ENCODE assay signal across 18 mouse cellular contexts in the genomic region with DNA sequence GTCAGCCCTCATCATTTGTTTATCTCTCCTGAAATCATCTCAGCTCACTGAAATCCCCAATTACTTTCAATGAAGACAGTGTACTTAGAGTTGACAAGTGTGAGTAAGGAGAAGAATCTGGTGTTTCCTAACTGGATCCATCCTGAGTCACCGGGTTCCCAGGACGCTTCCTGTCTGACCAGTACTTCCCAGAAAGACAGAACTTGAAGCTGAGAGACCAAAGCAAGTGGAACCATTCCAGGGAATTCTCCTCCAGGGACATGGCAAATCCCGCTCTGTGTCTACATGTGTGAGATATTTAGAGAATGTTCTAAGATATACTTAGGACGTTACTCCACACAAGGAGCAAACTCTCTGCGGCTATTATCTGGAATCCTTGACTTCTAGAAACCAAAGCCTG.
DNase-seq lines count a peak whose midpoint lies in the region; ATAC-seq and TF ChIP-seq lines count a peak whose summit lies in the region.
"Had no signal": no experiment of that assay in that cellular context is flagged by ENCODE, and none has a peak within 500 bp of the region (broad histone marks: within the 10 kb centered on the region; RNA-seq: fewer than 3 reads in every experiment).

No protein-coding gene starts in this region.

- 35% methylated on average over 5 of the region's 5 CpGs for WGBS in lung, postnatal 0 days
- 94% methylated on average over 5 of the region's 5 CpGs for WGBS in forebrain, postnatal 0 days

- no peak overlapping the region for H3K9ac ChIP-seq in lung, postnatal 0 days (replicated peaks; ENCODE audit: low read depth)
- no peak overlapping the region for H3K9ac ChIP-seq in forebrain, postnatal 0 days
- H3K9ac ChIP-seq: limb, embryonic 12.5 days; liver, embryonic 15.5 days; neural tube, embryonic 12.5 days had no signal

- TF ChIP-seq CTCF in gastrocnemius, adult 2 months (IDR thresholded peaks at IDR 0.05) = no peak
- no peak for TF ChIP-seq CTCF in lung, postnatal 0 days (IDR thresholded peaks at IDR 0.05)
- no peak for TF ChIP-seq CTCF in forebrain, postnatal 0 days (IDR thresholded peaks at IDR 0.05; ENCODE audit: low read depth)

- peak; percentile 88 for TF ChIP-seq EP300 in lung, postnatal 0 days (IDR thresholded peaks at IDR 0.05)

- peak; percentile 39 for DNase-seq in gastrocnemius, adult 2 months
- no peak for DNase-seq in gastrocnemius, postnatal 25 days
- peak; percentile 23 for DNase-seq in urinary bladder, postnatal 14 days (ENCODE audit: low spot score)
- no peak for DNase-seq in urinary bladder, postnatal 36 days (ENCODE audit: low spot score in 2 of 2)
- DNase-seq in lung, postnatal 0 days (ENCODE audit: low spot score) = peak; percentile 94
- DNase-seq in right cerebral cortex, postnatal 36 days (ENCODE audit: low spot score in 2 of 2) = no peak
- no peak for DNase-seq in adrenal gland, adult 8-10 months
- DNase-seq in forebrain, postnatal 0 days = no peak
- DNase-seq: cerebellum, adult 8-10 months; kidney, adult 18-20 months; kidney, postnatal 14 days; layer of hippocampus, adult 9-11 months; right cerebral cortex, postnatal 14 days; thymus, postnatal 4 days had no signal

- intact Hi-C loops in gastrocnemius, adult 2 months (cut with DNase I) = no loop called here

- no peak overlapping the region for H3K4me3 ChIP-seq in gastrocnemius, adult 2 months
- H3K4me3 ChIP-seq in lung, postnatal 0 days (ENCODE audit: low read depth, low read length) = no peak overlapping the region
- H3K4me3 ChIP-seq in forebrain, postnatal 0 days (ENCODE audit: low read depth, low read length) = no peak overlapping the region
- H3K4me3 ChIP-seq: limb, embryonic 12.5 days; liver, embryonic 15.5 days; neural tube, embryonic 12.5 days had no signal

- no peaks in the 10 kb centered on the region for H3K27me3 ChIP-seq in lung, postnatal 0 days (replicated peaks; ENCODE audit: insufficient read depth, low read length)
- H3K27me3 ChIP-seq in forebrain, postnatal 0 days (ENCODE audit: insufficient read depth, low read length) = no peaks in the 10 kb centered on the region
- H3K27me3 ChIP-seq: limb, embryonic 12.5 days; liver, embryonic 15.5 days; neural tube, embryonic 12.5 days had no signal

- no peaks in the 10 kb centered on the region for H3K9me3 ChIP-seq in lung, postnatal 0 days (ENCODE audit: low read length)
- H3K9me3 ChIP-seq in forebrain, postnatal 0 days (ENCODE audit: low read length) = no peaks in the 10 kb centered on the region
- H3K9me3 ChIP-seq: limb, embryonic 12.5 days; liver, embryonic 15.5 days; neural tube, embryonic 12.5 days had no signal

- H3K27ac ChIP-seq in gastrocnemius, adult 2 months = 0 out of 2 replicates have a peak overlapping the region, but pooled peaks have one; percentile 7
- peak overlapping the region; percentile 75 for H3K27ac ChIP-seq in lung, postnatal 0 days (ENCODE audit: low read length)
- no peak overlapping the region for H3K27ac ChIP-seq in forebrain, postnatal 0 days (ENCODE audit: low read depth, low read length)
- H3K27ac ChIP-seq: hindbrain, postnatal 0 days; limb, embryonic 12.5 days; liver, embryonic 15.5 days; neural tube, embryonic 12.5 days had no signal

- no peaks in the 10 kb centered on the region for H3K36me3 ChIP-seq in lung, postnatal 0 days (ENCODE audit: insufficient read depth, low read length)
- peaks cover 27% of the 10 kb centered on the region; the same call in 1 of the 2 replicates for H3K36me3 ChIP-seq in forebrain, postnatal 0 days (ENCODE audit: insufficient read depth)
- H3K36me3 ChIP-seq: liver, embryonic 15.5 days had no signal

- no peak overlapping the region for H3K4me2 ChIP-seq in lung, postnatal 0 days (replicated peaks; ENCODE audit: low read depth, low read length)
- H3K4me2 ChIP-seq in forebrain, postnatal 0 days (ENCODE audit: low read depth) = no peak overlapping the region
- H3K4me2 ChIP-seq: limb, embryonic 12.5 days; liver, embryonic 15.5 days; neural tube, embryonic 12.5 days had no signal

- peak; percentile 92 for ATAC-seq in lung, postnatal 0 days
- ATAC-seq in forebrain, postnatal 0 days = no peak
- ATAC-seq: hindbrain, postnatal 0 days had no signal

- H3K4me1 ChIP-seq in lung, postnatal 0 days (ENCODE audit: insufficient read depth, low read depth, low read length) = no peaks in the 10 kb centered on the region
- no peaks in the 10 kb centered on the region for H3K4me1 ChIP-seq in forebrain, postnatal 0 days (ENCODE audit: insufficient read depth)
- H3K4me1 ChIP-seq: limb, embryonic 12.5 days; liver, embryonic 15.5 days; neural tube, embryonic 12.5 days had no signal

Comparison
In these comparisons a context has a peak if more than half of its experiments do, and no peak if none do; other contexts are left out.
1. DNase-seq: peak in gastrocnemius, adult 2 months (single experiment), urinary bladder, postnatal 14 days (single experiment) and lung, postnatal 0 days (single experiment); none in gastrocnemius, postnatal 25 days (single experiment), urinary bladder, postnatal 36 days (0 of 2), right cerebral cortex, postnatal 36 days (0 of 2), adrenal gland, adult 8-10 months (single experiment) and forebrain, postnatal 0 days (single experiment).